Mouse (Mus musculus) heart, embryonic 15.5 days (tissue): ENCODE data around the gene Tbc1d17. TPM values are rescaled to one million over a fixed set of nuclear protein-coding genes. Genes with fewer than 3 reads are reported as not detected.
A peak's percentile ranks its signal among the peaks of the same experiment; 100 is the strongest.
"Not testable (repeated sequence)": the region's sequence is repeated elsewhere in the genome, so short reads cannot be mapped to it uniquely, and the experiment has no call there.

Experiments
- ATAC-seq: fragments of 200-750 bp; cut with Nextera tagmentation; replicated peaks from 2 replicates; pipeline ENCODE4 v1.8.0; 2017; ENCODE audit warnings: low read depth, moderate TSS enrichment; ENCODE audit not compliant: insufficient number of reproducible peaks, insufficient read depth, low FRiP score
- H3K27ac ChIP-seq: fragments of 300-500 bp; sonication (generic); 2 replicates; pipeline ENCODE4 v1.5.1; 2015; ENCODE audit warnings: mild to moderate bottlenecking, inconsistent platforms
- H3K27me3 ChIP-seq: fragments of 300-500 bp; sonication (generic); 2 replicates; pipeline ENCODE4 v1.6.1; 2015; ENCODE audit warnings: inconsistent platforms
- H3K36me3 ChIP-seq: fragments of 300-500 bp; sonication (generic); 2 replicates; pipeline ENCODE4 v1.6.1; 2015; ENCODE audit warnings: mild to moderate bottlenecking, inconsistent platforms
- H3K4me1 ChIP-seq: fragments of 300-500 bp; sonication (generic); replicated peaks from 2 replicates; pipeline ENCODE4 v1.6.1; 2015; ENCODE audit warnings: inconsistent platforms
- H3K4me2 ChIP-seq: fragments of 300-500 bp; sonication (generic); 2 replicates; pipeline ENCODE4 v1.6.1; 2015; ENCODE audit warnings: inconsistent platforms, mild to moderate bottlenecking, moderate library complexity
- H3K4me3 ChIP-seq: fragments of 300-500 bp; sonication (generic); 2 replicates; pipeline ENCODE4 v1.5.1; 2015; ENCODE audit warnings: mild to moderate bottlenecking, inconsistent platforms
- H3K9ac ChIP-seq: fragments of 300-500 bp; sonication (generic); 2 replicates; pipeline ENCODE4 v1.6.1; 2015; ENCODE audit warnings: mild to moderate bottlenecking, inconsistent platforms
- H3K9me3 ChIP-seq: fragments of 300-500 bp; sonication (generic); replicated peaks from 2 replicates; pipeline ENCODE4 v1.6.1; 2016; ENCODE audit warnings: inconsistent platforms
- WGBS: fragments of 180-500 bp; shearing (Covaris S2); methylation state at CpG from one replicate; pipeline ENCODE4 v1.1.7; 2015; ENCODE audit warnings: mixed read lengths; 5-methylcytosine and 5-hydroxymethylcytosine counted together
- polyA plus RNA-seq: library from polyadenylated mRNA; unstranded; fragments of >200 nt; fragmentation: Nextera tagmentation; extraction: Ambion mirVana; gene quantifications from 2 replicates; pipeline ENCODE4 v1.2.1, GENCODE M21; 2015

Tbc1d17 gene
- polyA plus RNA-seq, 1 experiment from 2014 or later = 53.2 TPM

- ATAC-seq = no peak
- WGBS = 88% methylated on average over 7 of the region's 7 CpGs
- Histone ChIP-seq H3K4me3 (no peak overlapping the region), H3K27ac (no peak overlapping the region), H3K9ac (no peak overlapping the region), H3K4me1 (peaks cover 55% of the 10 kb centered on the region), H3K4me2 (peak overlapping the region; percentile 84; the same call in 1 of the 2 replicates), H3K9me3 (no peaks in the 10 kb centered on the region), H3K36me3 (peaks cover 17% of the 10 kb centered on the region), H3K27me3 (no peaks in the 10 kb centered on the region)
Observed at GRCm38 (mm10) chr7:44890180-44890579, 41.3 kb upstream of the Tbc1d17 start.

GRCm38 (mm10) chr7:44888256-44889105, 39.6 kb upstream of the Tbc1d17 start:
- ATAC-seq = peak; percentile 24; the same call in 1 of the 2 replicates
- H3K36me3 ChIP-seq = peaks cover 32% of the 10 kb centered on the region
- peak overlapping the region; percentile 85 for H3K27ac ChIP-seq
- H3K4me1 ChIP-seq = peaks cover 48% of the 10 kb centered on the region
- 58% methylated on average over 13 of the region's 13 CpGs for WGBS
- H3K9me3 ChIP-seq = no peaks in the 10 kb centered on the region
- H3K4me3 ChIP-seq = no peak overlapping the region
- no peaks in the 10 kb centered on the region for H3K27me3 ChIP-seq
- H3K4me2 ChIP-seq = peak overlapping the region; percentile 12; the same call in 1 of the 2 replicates
- no peak overlapping the region for H3K9ac ChIP-seq

DNA sequence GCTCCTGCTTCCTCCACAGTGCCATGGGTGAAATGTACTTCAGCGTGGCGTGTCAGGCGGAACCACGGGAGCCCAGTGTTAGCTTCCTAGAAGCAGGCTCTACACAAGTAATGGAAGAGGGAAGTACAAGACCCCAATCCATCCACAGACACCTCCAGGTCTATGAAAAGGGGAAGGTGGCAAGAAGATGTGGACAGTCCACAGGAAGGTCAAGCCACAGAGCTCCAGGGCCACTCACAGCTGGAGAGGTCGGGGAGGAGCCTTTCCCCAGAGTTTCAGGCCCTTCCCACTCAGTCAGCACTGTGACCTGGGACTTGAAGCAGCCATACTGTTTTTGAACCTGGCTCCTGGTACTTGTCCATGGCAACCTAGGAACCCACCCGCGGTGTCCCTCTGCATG, 38.1 kb upstream of the Tbc1d17 start:
- Histone ChIP-seq H3K4me2 (no peak overlapping the region), H3K9me3 (no peaks in the 10 kb centered on the region), H3K4me1 (peaks cover 43% of the 10 kb centered on the region), H3K9ac (no peak overlapping the region), H3K4me3 (no peak overlapping the region), H3K27me3 (no peaks in the 10 kb centered on the region), H3K36me3 (peaks cover 47% of the 10 kb centered on the region), H3K27ac (no peak overlapping the region)
- 84% methylated on average over 7 of the region's 7 CpGs for WGBS
- ATAC-seq = no peak

GRCm38 (mm10) chr7:44884637-44885036, 35.8 kb upstream of the Tbc1d17 start:
- ATAC-seq = no peak
- WGBS = 91% methylated on average over 5 of the region's 5 CpGs

DNA sequence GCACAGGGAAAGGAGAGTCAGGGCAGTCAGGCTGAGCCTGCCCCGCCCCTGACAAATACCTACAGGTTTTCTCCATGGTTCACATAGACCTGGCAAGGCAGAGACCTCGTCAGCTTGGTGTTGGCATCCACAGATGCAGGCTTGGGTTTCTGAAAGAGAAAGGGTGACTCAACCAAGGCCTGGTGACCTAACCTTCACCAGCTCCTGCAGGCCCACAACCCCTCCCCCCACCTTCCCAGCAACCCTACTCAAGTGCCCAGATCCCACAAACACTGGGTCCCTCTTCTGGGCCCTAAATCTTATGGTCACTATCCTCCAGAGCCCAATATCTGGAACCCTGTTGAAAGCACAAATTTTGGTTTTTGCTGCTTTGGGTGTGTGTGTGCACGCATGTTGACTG, 34.2 kb upstream of the Tbc1d17 start:
- H3K9me3 ChIP-seq = no peaks in the 10 kb centered on the region
- no peak overlapping the region for H3K4me2 ChIP-seq
- WGBS = 77% methylated on average over 3 of the region's 3 CpGs
- H3K27me3 ChIP-seq = no peaks in the 10 kb centered on the region
- no peak overlapping the region for H3K9ac ChIP-seq
- H3K27ac ChIP-seq = no peak overlapping the region
- peaks cover 24% of the 10 kb centered on the region for H3K4me1 ChIP-seq
- H3K4me3 ChIP-seq = no peak overlapping the region
- no peak for ATAC-seq
- H3K36me3 ChIP-seq = peaks cover 74% of the 10 kb centered on the region

More at GRCm38 (mm10) chr7:44884637-44885036, 35.8 kb upstream of the Tbc1d17 start:
- H3K27me3 ChIP-seq = no peaks in the 10 kb centered on the region
- H3K9ac ChIP-seq = no peak overlapping the region
- no peak overlapping the region for H3K4me3 ChIP-seq
- H3K27ac ChIP-seq = no peak overlapping the region
- peaks cover 64% of the 10 kb centered on the region for H3K36me3 ChIP-seq
- H3K4me1 ChIP-seq = peaks cover 25% of the 10 kb centered on the region
- H3K4me2 ChIP-seq = no peak overlapping the region
- H3K9me3 ChIP-seq = no peaks in the 10 kb centered on the region

DNA sequence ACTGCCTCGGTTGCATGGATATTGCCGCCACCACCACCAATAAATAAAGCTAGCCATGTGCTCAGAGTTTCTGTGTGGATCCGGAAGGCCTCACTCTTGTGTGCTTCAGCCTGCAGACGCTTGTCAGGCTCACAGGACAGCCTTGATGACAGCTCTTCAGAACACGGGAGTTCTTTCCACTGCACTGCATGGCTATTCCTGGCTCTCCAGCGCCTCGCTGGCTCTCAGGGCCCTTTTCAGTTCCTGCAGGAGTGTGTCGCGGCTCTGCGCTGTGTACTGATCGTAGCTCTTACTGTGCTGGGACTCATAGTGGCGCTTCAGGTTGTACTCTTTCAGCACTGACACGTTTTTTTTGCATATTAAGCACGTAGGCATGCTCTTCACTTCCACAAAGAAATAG, 29.0 kb upstream of the Tbc1d17 start:
- H3K9me3 ChIP-seq = no peaks in the 10 kb centered on the region
- 45% methylated on average over 14 of the region's 14 CpGs for WGBS
- H3K4me1 ChIP-seq = peaks cover 33% of the 10 kb centered on the region
- no peak overlapping the region for H3K4me2 ChIP-seq
- no peak overlapping the region for H3K4me3 ChIP-seq
- ATAC-seq = peak; percentile 71
- peaks cover 58% of the 10 kb centered on the region for H3K36me3 ChIP-seq
- H3K27ac ChIP-seq = peak overlapping the region; percentile 89
- no peak overlapping the region for H3K9ac ChIP-seq
- H3K27me3 ChIP-seq = no peaks in the 10 kb centered on the region

DNA sequence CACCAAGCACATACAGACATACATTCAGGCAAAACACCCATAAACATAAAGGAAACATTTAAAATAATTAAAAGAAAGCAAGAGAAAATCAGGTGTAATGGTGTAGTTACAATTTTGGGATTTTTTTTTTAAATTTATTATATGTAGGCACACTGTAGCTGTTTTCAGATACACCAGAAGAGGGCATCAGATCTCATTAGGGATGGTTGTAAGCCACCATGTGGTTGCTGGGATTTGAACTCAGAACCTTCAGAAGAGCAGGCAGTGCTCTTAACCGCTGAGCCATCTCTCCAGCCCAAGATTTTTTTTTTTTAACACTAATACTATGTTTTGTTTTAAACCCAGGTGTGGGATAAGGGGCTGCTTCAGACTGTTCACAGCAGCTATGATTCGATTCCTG, 22.9 kb upstream of the Tbc1d17 start:
- H3K27ac ChIP-seq, H3K27me3 ChIP-seq, H3K9ac ChIP-seq, H3K4me3 ChIP-seq, ATAC-seq, H3K4me2 ChIP-seq, H3K36me3 ChIP-seq, H3K9me3 ChIP-seq: not testable (repeated sequence)
- 85% methylated on average over 2 of the region's 2 CpGs for WGBS
- H3K4me1 ChIP-seq = peaks cover 45% of the 10 kb centered on the region

DNA sequence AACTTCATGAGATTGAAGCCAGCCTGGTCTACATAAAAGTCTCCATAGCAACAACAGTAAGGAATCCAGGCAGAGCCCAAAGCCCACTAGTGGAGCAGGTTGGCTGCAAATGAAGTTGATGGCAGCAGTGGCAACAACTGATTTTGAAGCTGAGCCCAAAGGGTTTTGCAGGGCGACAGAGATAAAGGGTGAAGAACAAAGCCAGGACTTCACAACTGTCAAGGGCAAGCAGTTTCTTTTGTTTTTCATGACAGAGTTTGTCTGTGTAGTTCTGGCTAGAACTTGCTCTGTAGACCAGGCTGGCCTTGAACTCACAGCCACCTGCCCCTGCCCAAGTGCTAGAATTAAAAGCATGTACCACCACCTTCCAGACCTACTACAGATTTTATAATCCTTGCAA, 22.3 kb upstream of the Tbc1d17 start:
- Histone ChIP-seq H3K27ac (no peak overlapping the region), H3K9ac (no peak overlapping the region), H3K4me1 (peaks cover 51% of the 10 kb centered on the region), H3K4me3 (no peak overlapping the region), H3K9me3 (no peaks in the 10 kb centered on the region), H3K27me3 (no peaks in the 10 kb centered on the region), H3K36me3 (0 out of 2 replicates have a peak, but pooled peaks cover under 1% of the 10 kb centered on the region), H3K4me2 (no peak overlapping the region)
- ATAC-seq = no peak
- WGBS = 67% methylated on average over 1 of the region's 1 CpGs

DNA sequence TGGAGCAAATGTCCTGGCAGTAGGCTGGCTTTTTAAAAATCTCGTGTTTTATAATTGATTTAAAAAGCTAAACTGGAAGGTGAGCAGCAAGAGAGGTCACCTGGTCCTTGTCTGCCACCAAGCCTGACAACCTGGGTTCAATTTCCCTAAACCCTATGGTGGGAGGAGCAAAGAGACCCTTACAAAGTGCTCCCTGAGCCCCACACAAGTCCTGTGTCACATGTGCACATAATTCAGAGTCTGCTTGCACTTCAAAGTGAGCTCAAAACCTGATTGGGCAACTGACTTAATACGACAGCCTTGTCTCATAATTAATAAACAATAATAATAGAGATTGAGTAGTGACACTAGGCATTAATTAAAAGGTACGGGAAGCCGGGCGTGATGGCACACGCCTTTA, 21.7 kb upstream of the Tbc1d17 start:
- 83% methylated on average over 6 of the region's 6 CpGs for WGBS
- Histone ChIP-seq H3K9me3 (no peaks in the 10 kb centered on the region), H3K4me1 (peaks cover 56% of the 10 kb centered on the region), H3K9ac (peak overlapping the region; percentile 100; the same call in 1 of the 2 replicates), H3K4me2 (peak overlapping the region; percentile 87), H3K36me3 (no peaks in the 10 kb centered on the region), H3K27ac (peak overlapping the region; percentile 100), H3K27me3 (no peaks in the 10 kb centered on the region), H3K4me3 (peak overlapping the region; percentile 97)
- ATAC-seq = no peak

DNA sequence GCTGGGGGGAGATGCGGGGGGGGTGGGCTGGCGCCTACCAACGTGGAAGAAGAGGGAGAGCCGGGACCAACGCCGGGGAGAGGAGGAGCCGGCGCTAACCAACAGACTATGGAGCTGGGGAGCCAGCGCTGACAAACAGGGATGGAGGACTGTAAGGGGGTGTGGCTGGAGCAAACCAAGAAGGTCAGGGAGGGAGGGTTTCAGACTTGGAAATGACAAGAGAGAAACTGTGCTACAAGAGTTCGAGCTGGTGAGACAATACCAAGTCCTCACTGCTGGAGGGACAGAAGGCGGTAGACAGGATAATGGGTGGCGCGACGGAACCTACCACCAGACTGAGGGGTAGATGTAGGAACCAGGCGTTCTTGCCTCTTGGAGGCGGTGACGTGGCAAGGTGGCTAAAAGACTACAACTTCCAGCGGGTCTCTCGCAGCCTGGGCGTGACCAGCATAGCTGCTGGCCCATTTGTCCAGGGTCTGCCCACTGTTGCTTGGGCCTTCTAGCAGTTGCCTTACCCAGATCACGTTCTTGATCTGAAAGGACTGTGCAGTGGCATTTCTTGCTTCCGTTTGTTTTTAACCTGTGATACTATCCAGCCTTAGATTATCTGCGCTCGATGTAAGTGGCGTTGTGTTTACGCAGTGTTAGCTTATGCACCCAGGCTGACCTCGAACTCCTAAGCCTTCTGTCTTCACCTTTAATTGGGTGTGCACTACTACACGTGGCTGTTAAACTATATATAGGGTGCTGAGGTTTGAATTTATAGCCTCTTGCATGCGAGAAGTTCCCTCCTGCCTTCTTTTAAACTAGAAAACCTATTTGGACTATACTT, 21.0 kb upstream of the Tbc1d17 start, which contains the start of gene Ptov1:
Gene Ptov1, minus strand, starts transcription at position 92 of the 832 bp plus-strand sequence.
- H3K27me3 ChIP-seq = no peaks in the 10 kb centered on the region
- WGBS = 4% methylated on average over 29 of the region's 29 CpGs
- H3K4me3 ChIP-seq = peak within 1 kb of the TSS; percentile 97
- peak within 1 kb of the TSS; percentile 100 for H3K27ac ChIP-seq
- H3K36me3 ChIP-seq = peaks cover 3% of the 10 kb centered on the region; the same call in 1 of the 2 replicates
- H3K9ac ChIP-seq = peak within 1 kb of the TSS; percentile 100
- H3K4me1 ChIP-seq = peaks cover 63% of the 10 kb centered on the region
- H3K4me2 ChIP-seq = peak within 1 kb of the TSS; percentile 87
- peak; percentile 91 for ATAC-seq
- H3K9me3 ChIP-seq = no peaks in the 10 kb centered on the region
